Mouse (Mus musculus) stomach, postnatal 0 days (tissue): ENCODE measurements around the gene Pip4k2c. TPM values are rescaled to one million over a fixed set of nuclear protein-coding genes. Genes with fewer than 3 reads are reported as not detected.
A peak's percentile ranks its signal among the peaks of the same experiment; 100 is the strongest.
"Not testable (repeated sequence)": the region's sequence is repeated elsewhere in the genome, so short reads cannot be mapped to it uniquely, and the experiment has no call there.

ENCODE experiments used
- ATAC-seq: fragments of 200-750 bp; cut with Nextera tagmentation; 2 replicates; pipeline ENCODE4 v1.8.0; 2017; ENCODE audit not compliant: low FRiP score, low TSS enrichment
- DNase-seq: peaks from one replicate; pipeline ENCODE4 v3.0.0-alpha.2; 2016; ENCODE audit warnings: low spot score
- H3K27ac ChIP-seq: fragments of 300-500 bp; sonication (generic); replicated peaks from 2 replicates; pipeline ENCODE4 v1.5.1; 2014; ENCODE audit warnings: mild to moderate bottlenecking, control low read depth
- H3K27me3 ChIP-seq: fragments of 300-500 bp; sonication (generic); 2 replicates; pipeline ENCODE4 v1.6.1; 2014; ENCODE audit warnings: low read length; ENCODE audit not compliant: control insufficient read depth, insufficient read depth
- H3K36me3 ChIP-seq: fragments of 300-500 bp; sonication (generic); 2 replicates; pipeline ENCODE4 v1.6.1; 2014; ENCODE audit warnings: low read length, mixed read lengths; ENCODE audit not compliant: control insufficient read depth, insufficient read depth
- H3K4me1 ChIP-seq: fragments of 300-500 bp; sonication (generic); replicated peaks from 2 replicates; pipeline ENCODE4 v1.6.1; 2014; ENCODE audit warnings: antibody characterized with exemption; ENCODE audit not compliant: control insufficient read depth, insufficient read depth
- H3K4me2 ChIP-seq: fragments of 300-500 bp; sonication (generic); replicated peaks from 2 replicates; pipeline ENCODE4 v1.6.1; 2014; ENCODE audit warnings: low read depth, mild to moderate bottlenecking, control low read depth, moderate library complexity
- H3K4me3 ChIP-seq: fragments of 300-500 bp; sonication (generic); 2 replicates; pipeline ENCODE4 v1.5.1; 2014; ENCODE audit warnings: low read depth, low read length, control low read depth
- H3K9ac ChIP-seq: fragments of 300-500 bp; sonication (generic); 2 replicates; pipeline ENCODE4 v1.6.1; 2014; ENCODE audit warnings: mild to moderate bottlenecking, low read length, control low read depth, mixed read lengths
- H3K9me3 ChIP-seq: fragments of 300-500 bp; sonication (generic); 2 replicates; pipeline ENCODE4 v1.6.1; 2016; ENCODE audit warnings: low read length; ENCODE audit not compliant: control insufficient read depth
- CTCF ChIP-seq: IDR thresholded peaks from 2 replicates; pipeline ENCODE4 v1.5.1; 2016; ENCODE audit warnings: antibody characterized with exemption, low read depth, mild to moderate bottlenecking, moderate library complexity
- EP300 ChIP-seq: optimal IDR thresholded peaks from 2 replicates; pipeline ENCODE3; 2016; ENCODE audit warnings: antibody characterized with exemption
- WGBS: fragments of 180-500 bp; shearing (Covaris S2); extraction: QIAGEN DNeasy Blood & Tissue Kit; methylation state at CpG from one replicate; pipeline ENCODE4 v1.1.7; 2014; 5-methylcytosine and 5-hydroxymethylcytosine counted together
- polyA plus RNA-seq: library from polyadenylated mRNA; unstranded; fragments of >200 nt; fragmentation: Nextera tagmentation; extraction: Ambion mirVana; gene quantifications from 2 replicates; pipeline ENCODE4 v1.2.1, GENCODE M21; 2015

Pip4k2c gene
- polyA plus RNA-seq, 1 experiment from 2014 or later, result 23.2 TPM

GRCm38 (mm10) chr10:127194428-127195327, 16.7 kb downstream of the Pip4k2c start:
- H3K9ac ChIP-seq, result peak overlapping the region; percentile 83
- peak; percentile 35 for ATAC-seq
- H3K4me1 ChIP-seq, result no peaks in the 10 kb centered on the region; the same call in 1 of the 2 replicates
- peaks cover 5% of the 10 kb centered on the region; the same call in 1 of the 2 replicates for H3K36me3 ChIP-seq
- peak overlapping the region; percentile 94 for H3K27ac ChIP-seq
- TF ChIP-seq EP300 (no peak), CTCF (no peak)
- H3K4me2 ChIP-seq, result peak overlapping the region; percentile 97
- WGBS, result 10% methylated on average over 22 of the region's 22 CpGs
- peak overlapping the region; percentile 84 for H3K4me3 ChIP-seq
- DNase-seq, result peak; percentile 64
- no peaks in the 10 kb centered on the region for H3K27me3 ChIP-seq
- H3K9me3 ChIP-seq, result no peaks in the 10 kb centered on the region

DNA sequence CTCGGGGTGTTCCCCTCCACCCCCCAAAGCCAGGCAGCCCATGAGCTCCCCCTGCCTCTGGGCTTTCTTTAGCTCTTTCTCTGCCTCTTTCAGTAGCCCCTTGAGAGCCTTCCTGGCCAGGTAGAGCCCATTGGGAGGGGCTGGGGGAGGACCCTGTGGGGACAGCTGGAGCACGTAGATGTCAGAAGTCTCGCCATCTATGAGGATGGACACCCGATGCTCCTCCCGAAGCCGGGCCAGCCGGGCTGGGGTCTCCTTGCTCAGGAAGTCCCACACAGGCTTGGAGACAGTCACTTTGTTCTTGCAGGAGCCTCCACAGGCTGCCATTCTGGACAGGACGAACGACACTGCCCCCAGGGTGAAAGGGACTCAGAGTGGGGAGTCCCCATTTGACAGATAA, 18.4 kb downstream of the Pip4k2c start:
- Histone ChIP-seq H3K36me3 (peaks cover 5% of the 10 kb centered on the region; the same call in 1 of the 2 replicates), H3K27ac (no peak overlapping the region), H3K9ac (no peak overlapping the region), H3K27me3 (no peaks in the 10 kb centered on the region), H3K4me3 (no peak overlapping the region), H3K4me1 (no peaks in the 10 kb centered on the region; the same call in 1 of the 2 replicates), H3K9me3 (no peaks in the 10 kb centered on the region), H3K4me2 (no peak overlapping the region)
- 84% methylated on average over 8 of the region's 9 CpGs for WGBS
- ATAC-seq, result no peak
- no peak for TF ChIP-seq EP300
- TF ChIP-seq CTCF, result no peak
- no peak for DNase-seq

GRCm38 (mm10) chr10:127192057-127192328, 19.4 kb downstream of the Pip4k2c start:
- H3K27me3 ChIP-seq, H3K4me3 ChIP-seq, H3K4me1 ChIP-seq, H3K9ac ChIP-seq, H3K4me2 ChIP-seq, H3K9me3 ChIP-seq, H3K27ac ChIP-seq, H3K36me3 ChIP-seq, DNase-seq, ATAC-seq: not testable (repeated sequence)
- WGBS, result 81% methylated on average over 1 of the region's 1 CpGs

- WGBS, result 78% methylated on average over 19 of the region's 19 CpGs
- TF ChIP-seq EP300, result no peak
- TF ChIP-seq CTCF, result no peak
- ATAC-seq (no peak), DNase-seq (no peak)
- H3K36me3 ChIP-seq, result peaks cover 2% of the 10 kb centered on the region; the same call in 1 of the 2 replicates
- peak overlapping the region; percentile 88 for H3K4me2 ChIP-seq
- peak overlapping the region; percentile 93 for H3K27ac ChIP-seq
- H3K27me3 ChIP-seq, result no peaks in the 10 kb centered on the region
- no peaks in the 10 kb centered on the region for H3K9me3 ChIP-seq
- no peaks in the 10 kb centered on the region; the same call in 1 of the 2 replicates for H3K4me1 ChIP-seq
- H3K4me3 ChIP-seq, result no peak overlapping the region
- H3K9ac ChIP-seq, result no peak overlapping the region
These were observed 20.0 kb downstream of the Pip4k2c start for GRCm38 (mm10) chr10:127191191-127192056.

- DNase-seq (no peak), ATAC-seq (no peak)
- no peak for TF ChIP-seq CTCF
- no peak for TF ChIP-seq EP300
- peaks cover 2% of the 10 kb centered on the region; the same call in 1 of the 2 replicates for H3K36me3 ChIP-seq
- peak overlapping the region; percentile 88 for H3K4me2 ChIP-seq
- no peaks in the 10 kb centered on the region for H3K27me3 ChIP-seq
- H3K27ac ChIP-seq, result peak overlapping the region; percentile 93
- no peaks in the 10 kb centered on the region; the same call in 1 of the 2 replicates for H3K4me1 ChIP-seq
- no peak overlapping the region for H3K9ac ChIP-seq
- H3K9me3 ChIP-seq, result no peaks in the 10 kb centered on the region
- 41% methylated on average over 14 of the region's 14 CpGs for WGBS
- peak overlapping the region; percentile 59 for H3K4me3 ChIP-seq
These were observed 20.8 kb downstream of the Pip4k2c start for GRCm38 (mm10) chr10:127190398-127191190.
